Mouse (Mus musculus) MEL (cell line): ENCODE measurements around the gene Atp8b3. TPM values are rescaled to one million over a fixed set of nuclear protein-coding genes. Genes with fewer than 3 reads are reported as not detected.

Experiments
- DNase-seq: peaks from one replicate; pipeline ENCODE4 v3.0.0; 2011; ENCODE audit warnings: low read depth, low spot score
- H3K27ac ChIP-seq: 2 replicates; pipeline ENCODE4 v1.5.1; 2012; ENCODE audit warnings: low read depth, mild to moderate bottlenecking, control low read depth, low read length, moderate library complexity; ENCODE audit not compliant: control insufficient read depth
- H3K27me3 ChIP-seq, 2 experiments: fragments of 150-350 bp in 1 of 2; sonication (generic) in 1 of 2; 2 replicates each; pipeline ENCODE4 v1.6.1; 2012; ENCODE audit warnings: low read length in 2 of 2, mild to moderate bottlenecking in 2 of 2, improper control_type of control experiment in 1 of 2, moderate library complexity in 1 of 2; ENCODE audit not compliant: insufficient read depth in 2 of 2, control insufficient read depth in 1 of 2
- H3K36me3 ChIP-seq, 2 experiments: 2 replicates each; pipeline ENCODE4 v1.6.1; 2012 to 2014; ENCODE audit warnings: low read length in 2 of 2, improper control_type of control experiment in 1 of 2, inconsistent platforms in 1 of 2, mild to moderate bottlenecking in 1 of 2; ENCODE audit not compliant: insufficient read depth in 2 of 2, control insufficient read depth in 1 of 2
- H3K4me1 ChIP-seq, 2 experiments: fragments of 150-350 bp in 1 of 2; sonication (generic) in 1 of 2; 2 replicates each; pipeline ENCODE4 v1.6.1; 2012; ENCODE audit warnings: low read length in 2 of 2, improper control_type of control experiment in 1 of 2, mild to moderate bottlenecking in 1 of 2; ENCODE audit not compliant: insufficient read depth in 2 of 2, control insufficient read depth in 1 of 2
- H3K4me3 ChIP-seq, 2 experiments: fragments of 150-350 bp in 1 of 2; sonication (generic) in 1 of 2; 2 replicates each; pipeline ENCODE4 v1.5.1; 2012; ENCODE audit warnings: low read depth in 2 of 2, low read length in 2 of 2, mild to moderate bottlenecking in 2 of 2, moderate library complexity in 2 of 2, control low read depth in 1 of 2, improper control_type of control experiment in 1 of 2; ENCODE audit not compliant: control insufficient read depth in 1 of 2, insufficient read depth in 1 of 2
- H3K79me2 ChIP-seq: 2 replicates; pipeline ENCODE4 v1.6.1; 2012; ENCODE audit warnings: mild to moderate bottlenecking, low read length, moderate library complexity; ENCODE audit not compliant: control insufficient read depth, poor library complexity, insufficient read depth
- H3K9ac ChIP-seq: 2 replicates; pipeline ENCODE4 v1.6.1; 2012; ENCODE audit warnings: low read depth, mild to moderate bottlenecking, control low read depth, low read length, moderate library complexity; ENCODE audit not compliant: control insufficient read depth, poor library complexity, severe bottlenecking
- H3K9me3 ChIP-seq: fragments of 150-350 bp; sonication (generic); replicated peaks from 2 replicates; pipeline ENCODE4 v1.6.1; 2012; ENCODE audit warnings: mild to moderate bottlenecking, low read length, improper control_type of control experiment, moderate library complexity; ENCODE audit not compliant: insufficient read depth
- BHLHE40 ChIP-seq: IDR thresholded peaks from 2 replicates; pipeline ENCODE4 v1.6.1; 2012; ENCODE audit warnings: low read depth, mild to moderate bottlenecking, inconsistent platforms, low read length, improper control_type of control experiment, borderline replicate concordance
- CHD1 ChIP-seq: IDR thresholded peaks from 2 replicates; pipeline ENCODE4 v1.6.1; 2012; ENCODE audit warnings: low read depth, mild to moderate bottlenecking, inconsistent platforms, low read length, improper control_type of control experiment
- CTCF ChIP-seq, 3 experiments: IDR thresholded peaks in 2 of 3; conservative IDR thresholded peaks in 1 of 3; 2 replicates each; pipeline ENCODE4 v1.5.1; 2011 to 2012; ENCODE audit warnings: low read length in 3 of 3, low read depth in 2 of 3, mild to moderate bottlenecking in 2 of 3, improper control_type of control experiment in 1 of 3, inconsistent platforms in 1 of 3, mixed read lengths in 1 of 3, moderate library complexity in 1 of 3; ENCODE audit not compliant: control insufficient read depth in 1 of 3, insufficient read depth in 1 of 3, poor library complexity in 1 of 3, severe bottlenecking in 1 of 3
- ELF1 ChIP-seq: IDR thresholded peaks from 2 replicates; pipeline ENCODE4 v1.6.1; 2014; ENCODE audit warnings: low read depth, mild to moderate bottlenecking, inconsistent platforms, low read length, improper control_type of control experiment, moderate library complexity
- ETS1 ChIP-seq: IDR thresholded peaks from 2 replicates; pipeline ENCODE4 v1.6.1; 2012; ENCODE audit warnings: low read depth, mild to moderate bottlenecking, inconsistent platforms, low read length, improper control_type of control experiment, moderate library complexity
- GATA1 ChIP-seq: IDR thresholded peaks from 2 replicates; pipeline ENCODE4 v1.6.1; 2011; ENCODE audit warnings: low read depth, low read length, improper control_type of control experiment
- HCFC1 ChIP-seq: IDR thresholded peaks from 2 replicates; pipeline ENCODE4 v1.6.1; 2012; ENCODE audit warnings: low read depth, mild to moderate bottlenecking, inconsistent platforms, low read length, improper control_type of control experiment, moderate library complexity
- MAFK ChIP-seq: IDR thresholded peaks from 2 replicates; pipeline ENCODE4 v1.6.1; 2011; ENCODE audit warnings: low read depth, mild to moderate bottlenecking, low read length, improper control_type of control experiment, borderline replicate concordance
- MAX ChIP-seq: IDR thresholded peaks from 2 replicates; pipeline ENCODE4 v1.6.1; 2011; ENCODE audit warnings: low read length, improper control_type of control experiment
- MAZ ChIP-seq: IDR thresholded peaks from 2 replicates; pipeline ENCODE4 v1.6.1; 2012; ENCODE audit warnings: low read depth, mild to moderate bottlenecking, inconsistent platforms, low read length, improper control_type of control experiment
- MXI1 ChIP-seq: IDR thresholded peaks from 2 replicates; pipeline ENCODE4 v1.6.1; 2011; ENCODE audit warnings: mild to moderate bottlenecking, low read depth, low read length, improper control_type of control experiment
- NRF1 ChIP-seq: IDR thresholded peaks from 2 replicates; pipeline ENCODE4 v1.6.1; 2014; ENCODE audit warnings: low read depth, mild to moderate bottlenecking, inconsistent platforms, low read length, improper control_type of control experiment, moderate library complexity; ENCODE audit not compliant: poor library complexity, insufficient read depth, severe bottlenecking
- POLR2AphosphoS2 ChIP-seq: IDR thresholded peaks from 2 replicates; pipeline ENCODE4 v1.6.1; 2011; ENCODE audit warnings: low read length, improper control_type of control experiment
- RAD21 ChIP-seq: IDR thresholded peaks from 2 replicates; pipeline ENCODE4 v1.6.1; 2011; ENCODE audit warnings: mild to moderate bottlenecking, low read depth, low read length, improper control_type of control experiment
- RCOR1 ChIP-seq: IDR thresholded peaks from 2 replicates; pipeline ENCODE4 v1.6.1; 2012; ENCODE audit warnings: low read depth, mild to moderate bottlenecking, inconsistent platforms, low read length, improper control_type of control experiment
- SMC3 ChIP-seq: IDR thresholded peaks from 2 replicates; pipeline ENCODE4 v1.6.1; 2011; ENCODE audit warnings: low read depth, low read length, improper control_type of control experiment
- TBP ChIP-seq: IDR thresholded peaks from 2 replicates; pipeline ENCODE4 v1.8.0; 2011; ENCODE audit warnings: low read depth, low read length, improper control_type of control experiment
- TCF12 ChIP-seq: IDR thresholded peaks from 2 replicates; pipeline ENCODE4 v1.6.1; 2014; ENCODE audit warnings: low read depth, mild to moderate bottlenecking, inconsistent platforms, low read length, improper control_type of control experiment, moderate library complexity
- USF1 ChIP-seq: IDR thresholded peaks from 2 replicates; pipeline ENCODE4 v1.6.1; 2014; ENCODE audit warnings: low read depth, mild to moderate bottlenecking, inconsistent platforms, low read length, improper control_type of control experiment, moderate library complexity
- ZC3H11A ChIP-seq: IDR thresholded peaks from 2 replicates; pipeline ENCODE4 v1.6.1; 2012; ENCODE audit warnings: low read depth, mild to moderate bottlenecking, inconsistent platforms, low read length, improper control_type of control experiment
- ZKSCAN1 ChIP-seq: IDR thresholded peaks from 2 replicates; pipeline ENCODE4 v1.6.1; 2012; ENCODE audit warnings: low read depth, mild to moderate bottlenecking, inconsistent platforms, low read length, improper control_type of control experiment, moderate library complexity
- ZNF384 ChIP-seq: IDR thresholded peaks from 2 replicates; pipeline ENCODE4 v1.6.1; 2012; ENCODE audit warnings: low read depth, mild to moderate bottlenecking, inconsistent platforms, low read length, improper control_type of control experiment
- polyA plus RNA-seq, 2 experiments: library from polyadenylated mRNA; stranded (reverse) in 1 of 2; unstranded in 1 of 2; fragments of >175 nt in 1 of 2; fragments of >200 nt in 1 of 2; gene quantifications; 2 replicates each; pipeline versions ENCODE4 v1.2.1 to v1.2.4; 2012; ENCODE audit warnings: low replicate concordance in 2 of 2, low read depth in 1 of 2; ENCODE audit not compliant: insufficient read length in 2 of 2, insufficient read depth in 1 of 2, missing spikeins in 1 of 2
- total RNA-seq: library from RNA; depleted of rRNA; stranded (reverse); fragments of 300-350 nt; gene quantifications from 2 replicates; pipeline ENCODE4 v1.2.3, GENCODE M21; 2012

Gene Atp8b3
- total and polyA plus RNA-seq, 3 experiments: 0.13 TPM; not detected in 2

- TF ChIP-seq MXI1: no peak
- peak; percentile 55; the same call in 1 of the 2 replicates for TF ChIP-seq GATA1
- no peak for TF ChIP-seq ZNF384
- TF ChIP-seq, all 39 proteins: peak for 4
Observed at GRCm38 (mm10) chr10:80553575-80553974, 14.7 kb upstream of the Atp8b3 start (continued).

DNA sequence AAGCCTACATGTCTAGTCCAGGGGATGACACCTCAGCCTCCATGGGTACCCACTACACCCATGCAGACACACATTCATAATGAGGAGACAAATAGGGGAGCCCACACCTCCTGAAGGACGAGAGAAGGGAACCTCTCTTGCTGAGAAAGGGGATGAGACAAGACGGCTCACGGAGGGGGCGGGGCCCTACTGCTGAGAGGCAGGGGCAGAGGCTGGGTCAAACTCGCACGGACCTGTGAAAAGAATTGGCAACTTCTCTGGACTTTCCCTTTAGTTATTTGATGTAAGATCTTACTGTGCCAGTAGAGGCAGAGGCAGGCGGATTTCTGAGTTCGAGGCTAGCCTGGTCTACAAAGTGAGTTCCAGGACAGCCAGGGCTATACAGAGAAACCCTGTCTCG lies 13.4 kb upstream of the Atp8b3 start:
- Histone ChIP-seq H3K27me3 (no peaks in the 10 kb centered on the region), H3K9ac (no peak overlapping the region), H3K36me3 (peaks cover 3 to 11% of the 10 kb centered on the region in 2 experiments; a peak in 3 of 4 replicates), H3K27ac (no peak overlapping the region), H3K4me3 (no peak overlapping the region), H3K9me3 (no peaks in the 10 kb centered on the region), H3K4me1 (peaks cover 3 to 19% of the 10 kb centered on the region in 2 experiments), H3K79me2 (peaks cover 34% of the 10 kb centered on the region)
- TF ChIP-seq ZKSCAN1 (no peak), TBP (no peak), RCOR1 (no peak), CHD1 (no peak), MAFK (no peak), CTCF (IDR thresholded peaks at IDR 0.05 in 2 of 3, conservative IDR thresholded peaks at IDR 0.05 in 1 of 3; ENCODE audit: control insufficient read depth in 1 of 3, insufficient read depth in 1 of 3, low read depth in 2 of 3, low read length in 3 of 3, poor library complexity in 1 of 3, severe bottlenecking in 1 of 3) (no peak), NRF1 (no peak), GATA1 (no peak), MAZ (no peak), MAX (no peak), RAD21 (no peak), ZC3H11A (no peak), TCF12 (no peak), SMC3 (no peak), ETS1 (no peak), USF1 (no peak), POLR2AphosphoS2 (no peak), HCFC1 (no peak), ELF1 (no peak), BHLHE40 (no peak)
- no peak for DNase-seq
